Mouse (Mus musculus): Measurements from ENCODE around the gene Pemt. TPM values are rescaled to one million over a fixed set of nuclear protein-coding genes. Genes with fewer than 3 reads are reported as not detected.

Pemt gene
- 1 to 10 TPM; 3.4 to 3.5 TPM for total RNA-seq (2021)
- long read RNA-seq, experiment 1, partial matches to known transcripts: 1 of 5 reads
- long read RNA-seq, experiment 1, other reads (novel, unspliced or antisense): 3 of 5 reads
- long read RNA-seq, experiment 2, partial matches to known transcripts: 0 of 5 reads
- long read RNA-seq, experiment 2, other reads (novel, unspliced or antisense): 5 of 5 reads

DNA sequence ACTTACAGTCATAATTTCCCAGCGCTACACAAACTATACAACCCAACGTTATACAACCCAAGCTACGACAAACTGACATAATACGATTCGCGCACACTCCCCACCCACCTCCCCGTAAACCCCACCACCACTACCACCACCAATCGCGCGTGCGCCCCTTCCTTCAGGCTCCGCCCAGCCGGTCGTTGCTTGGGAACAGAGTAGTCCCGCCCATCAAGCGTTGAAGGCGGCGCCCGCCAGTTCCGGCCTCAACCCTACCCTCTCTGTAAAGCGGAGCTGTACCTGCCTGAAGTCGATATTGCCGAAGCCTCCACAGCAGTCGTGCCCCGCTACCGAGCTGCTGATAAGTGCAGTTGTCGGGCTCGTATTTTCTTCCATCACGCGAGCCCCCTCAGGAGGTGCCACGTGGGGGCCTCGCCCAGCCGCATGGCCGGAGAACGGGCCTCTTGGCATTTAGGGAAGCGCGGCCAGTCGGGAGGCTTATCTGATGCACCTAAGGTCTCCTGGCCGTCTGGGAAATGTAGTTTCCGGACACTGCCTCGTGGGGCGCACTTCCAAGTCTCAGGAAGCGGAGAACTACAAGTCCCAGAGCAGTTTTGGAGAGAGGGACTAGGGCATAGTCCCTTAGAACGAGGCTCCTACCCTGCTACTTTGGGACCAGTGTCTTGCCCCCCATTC lies at the start of gene Pemt:
Gene Pemt, minus strand, starts transcription at position 432 of the 678 bp plus-strand sequence.
- peak within 1 kb of the TSS; percentile 79 for H3K4me3 ChIP-seq
- peak within 1 kb of the TSS; percentile 93 for H3K27ac ChIP-seq
- TF ChIP-seq CTCF (IDR thresholded peaks at IDR 0.05): peak; percentile 60
- intact Hi-C loops (cut with DNase I): no loop called here
- DNase-seq: peak; percentile 96

DNA sequence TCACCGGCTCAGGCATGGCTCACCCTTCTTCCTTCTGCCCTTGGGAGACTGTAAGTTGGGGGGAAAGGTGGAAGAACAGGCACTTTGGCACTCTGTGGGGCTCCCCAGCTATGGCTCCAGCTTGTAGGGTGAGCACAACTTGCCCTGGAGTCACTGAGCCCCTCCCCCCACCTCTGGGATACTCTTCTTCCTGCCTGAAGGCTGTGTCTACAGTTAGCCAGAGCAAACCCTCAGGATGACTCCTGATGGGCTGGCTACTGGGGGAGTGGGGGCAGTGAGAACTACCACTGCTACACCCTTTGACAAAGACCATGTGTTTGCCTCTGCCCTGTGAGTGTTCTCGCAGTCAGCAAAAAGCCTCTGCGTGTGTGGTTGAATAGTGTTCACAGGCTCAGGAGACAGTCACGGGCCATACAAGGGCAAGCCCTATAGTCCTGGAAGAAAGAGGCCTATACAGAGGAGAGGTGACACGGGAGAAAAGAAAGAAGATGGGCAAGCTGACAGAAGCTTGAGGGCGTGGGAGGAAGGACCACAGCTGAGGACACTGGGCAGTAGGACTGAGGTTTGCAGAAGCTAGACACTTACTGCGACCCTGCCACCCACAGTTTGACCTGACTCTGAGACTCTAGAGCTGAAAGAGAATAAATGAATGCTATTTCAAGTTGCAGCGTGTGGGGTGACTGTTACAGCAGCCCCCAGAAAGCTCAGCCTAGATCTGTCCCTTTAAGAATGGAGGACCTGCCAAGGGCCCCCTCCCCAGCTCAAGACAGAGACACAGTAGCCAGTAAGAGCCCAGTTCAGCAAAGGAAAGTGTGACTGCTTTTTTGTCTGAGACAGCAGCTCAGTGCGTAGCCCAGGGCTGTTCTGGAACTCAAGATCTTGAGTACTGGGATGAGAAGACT lies 48.9 kb upstream of the Pemt start:
- no peak for TF ChIP-seq CTCF (IDR thresholded peaks at IDR 0.05)
- intact Hi-C loops (cut with DNase I): no loop called here
- no peak overlapping the region for H3K4me3 ChIP-seq
- H3K27ac ChIP-seq: no peak overlapping the region
- DNase-seq: no peak

DNA sequence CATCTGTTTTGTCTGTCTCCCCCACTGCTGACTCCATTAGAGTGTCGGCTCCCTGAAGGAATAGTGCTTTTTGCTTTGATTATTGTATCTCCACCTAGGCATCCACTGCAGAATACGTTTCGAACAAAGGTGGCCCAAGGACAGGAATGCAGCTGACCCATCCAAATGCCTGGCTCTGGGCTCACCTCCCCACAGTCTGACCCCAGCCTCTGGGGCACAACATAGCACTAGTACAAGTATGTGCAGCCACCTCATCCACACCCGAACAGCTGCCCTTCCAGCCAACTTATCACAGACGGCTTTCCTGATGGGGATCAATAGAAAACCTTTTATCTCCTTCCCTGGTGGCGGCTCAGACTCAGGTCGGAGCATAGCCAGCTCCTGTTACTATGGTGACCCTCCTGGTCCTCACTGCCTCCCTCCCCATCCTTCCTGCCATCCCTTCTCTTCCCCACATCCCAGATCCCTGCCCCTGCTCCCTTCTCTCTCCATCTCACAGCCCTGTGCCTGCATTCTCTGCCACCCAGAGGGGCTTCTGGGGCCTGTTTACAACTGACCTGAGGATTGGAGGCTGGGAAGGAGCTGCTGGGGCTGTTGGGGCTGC lies 47.8 kb upstream of the Pemt start:
- TF ChIP-seq CTCF (IDR thresholded peaks at IDR 0.05): no peak
- H3K4me3 ChIP-seq: no peak overlapping the region

DNA sequence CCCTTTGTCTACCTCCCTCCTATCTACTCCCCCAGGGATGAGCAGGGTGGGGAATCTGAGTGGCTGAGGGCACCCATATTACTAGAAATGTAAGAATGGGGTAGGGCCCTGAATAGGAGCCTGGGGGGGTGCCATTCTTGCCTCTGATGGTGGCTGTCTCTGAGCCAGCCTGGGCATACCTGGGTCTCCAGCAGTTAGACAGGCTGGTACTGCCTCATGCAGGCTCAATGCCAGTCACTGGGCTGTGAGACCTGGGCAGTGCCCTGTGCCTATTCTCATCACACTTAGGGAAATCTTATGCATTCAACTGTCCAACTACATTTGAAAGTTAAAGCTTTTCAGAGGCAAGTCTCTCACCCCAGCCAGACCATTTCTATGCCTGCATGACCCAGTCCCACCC lies 46.9 kb upstream of the Pemt start:
- peak; percentile 4 for DNase-seq
- Histone ChIP-seq H3K4me3 (no peak overlapping the region), H3K27ac (no peak overlapping the region)
- intact Hi-C loops (cut with DNase I): no loop called here
- TF ChIP-seq CTCF (IDR thresholded peaks at IDR 0.05): no peak

More for the DNA sequence above, 47.8 kb upstream of the Pemt start:
- DNase-seq: no peak
- intact Hi-C loops (cut with DNase I): no loop called here
- no peak overlapping the region for H3K27ac ChIP-seq

DNA sequence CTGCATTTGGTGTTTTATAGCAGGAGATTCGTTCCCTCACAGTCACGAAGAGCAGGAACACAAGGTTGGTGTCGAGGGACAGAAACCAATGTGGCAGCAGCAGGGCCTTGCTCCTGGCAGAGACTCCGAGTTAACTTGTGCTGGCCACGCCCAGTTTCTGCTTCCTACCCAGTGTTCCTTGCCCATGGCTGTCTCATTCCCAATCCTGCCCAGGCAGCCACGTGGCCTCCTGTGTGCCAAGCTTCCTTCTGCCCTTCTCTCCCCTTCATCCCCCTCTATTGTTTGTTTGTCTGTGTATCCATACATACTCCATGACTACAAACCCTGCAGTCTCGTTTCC lies 45.1 kb upstream of the Pemt start:
- TF ChIP-seq CTCF (IDR thresholded peaks at IDR 0.05): no peak
- Histone ChIP-seq H3K27ac (no peak overlapping the region), H3K4me3 (no peak overlapping the region)
- intact Hi-C loops (cut with DNase I): no loop called here
- no peak for DNase-seq

DNA sequence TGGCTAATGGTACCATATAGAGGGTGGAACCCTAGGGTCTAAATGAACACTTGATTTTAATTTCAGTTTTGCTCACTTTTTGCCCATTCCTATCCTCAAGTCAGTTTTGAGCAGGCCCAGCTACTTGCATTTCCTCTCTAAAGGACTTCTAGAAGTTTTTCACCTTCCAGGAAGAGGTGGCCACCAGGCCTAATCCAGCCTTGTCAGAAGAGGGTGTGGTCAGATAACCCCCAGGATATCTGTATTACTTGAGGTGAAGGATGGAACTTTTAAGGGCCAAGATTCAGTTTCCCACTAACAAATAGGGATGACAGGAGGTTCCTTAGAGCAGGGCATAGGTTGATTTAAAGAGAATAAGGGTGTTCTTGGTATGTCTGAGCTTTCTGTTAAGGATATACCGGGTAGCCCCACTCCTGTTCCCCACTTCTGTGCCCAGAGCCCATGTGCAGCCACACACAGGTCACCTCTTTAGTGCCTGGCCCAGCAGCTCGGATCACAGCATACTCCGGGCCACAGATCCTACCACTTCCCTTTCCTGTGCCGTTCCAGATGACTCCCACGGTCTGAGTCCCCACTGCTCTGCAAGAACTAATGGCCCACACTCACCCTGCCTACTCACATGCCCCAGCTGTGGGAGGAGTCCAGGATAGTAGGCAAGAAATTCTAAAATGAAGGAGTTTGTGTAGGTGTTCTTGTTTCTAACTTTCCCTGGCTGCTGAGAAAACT lies 44.6 kb upstream of the Pemt start:
- intact Hi-C loops (cut with DNase I): no loop called here
- no peak overlapping the region for H3K4me3 ChIP-seq
- no peak for TF ChIP-seq CTCF (IDR thresholded peaks at IDR 0.05)
- no peak for DNase-seq
- no peak overlapping the region for H3K27ac ChIP-seq

DNA sequence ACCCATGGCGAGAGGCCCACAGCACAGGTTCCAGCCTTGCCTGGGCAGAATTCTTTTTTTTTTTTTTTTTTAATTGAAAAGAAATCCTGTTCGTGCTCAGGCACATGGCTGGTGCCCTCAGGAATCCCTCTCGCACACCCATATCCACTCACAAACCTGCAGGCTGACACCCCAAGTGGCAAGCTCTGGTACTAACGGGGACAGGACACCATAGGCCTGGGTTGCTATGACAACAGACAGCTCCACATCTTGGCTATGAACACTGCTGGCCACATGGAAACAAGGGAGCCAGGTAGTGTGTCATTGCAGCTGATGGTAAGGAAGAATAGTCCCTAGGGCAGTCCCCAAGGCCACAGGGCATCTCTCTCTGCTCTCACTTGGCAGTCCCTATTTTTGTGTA lies 42.7 kb upstream of the Pemt start:
- no peak overlapping the region for H3K27ac ChIP-seq
- intact Hi-C loops (cut with DNase I): no loop called here
- no peak for TF ChIP-seq CTCF (IDR thresholded peaks at IDR 0.05)
- no peak for DNase-seq
- H3K4me3 ChIP-seq: no peak overlapping the region

DNA sequence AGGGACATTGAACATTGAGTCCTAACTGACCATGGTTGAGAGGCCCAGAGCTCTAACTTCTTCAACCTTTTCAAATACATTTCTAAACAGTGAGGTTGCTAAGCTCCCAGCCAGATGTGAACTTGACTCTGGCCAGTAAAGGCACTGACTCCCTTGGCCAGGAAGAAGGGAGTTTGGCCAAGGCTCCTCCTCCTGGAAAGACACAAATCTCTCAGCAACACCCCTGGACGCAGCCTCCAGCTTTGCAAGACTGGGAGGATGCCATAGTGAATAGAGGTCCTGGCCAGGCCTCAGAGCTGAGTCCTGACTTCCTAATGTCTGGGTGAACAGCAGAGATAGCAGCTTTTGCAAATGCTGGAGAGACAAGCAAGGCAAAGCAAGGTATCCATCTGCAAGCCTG lies 40.4 kb upstream of the Pemt start:
- Histone ChIP-seq H3K4me3 (no peak overlapping the region), H3K27ac (no peak overlapping the region)
- no peak for TF ChIP-seq CTCF (IDR thresholded peaks at IDR 0.05)
- peak; percentile 63 for DNase-seq
- intact Hi-C loops (cut with DNase I): no loop called here

DNA sequence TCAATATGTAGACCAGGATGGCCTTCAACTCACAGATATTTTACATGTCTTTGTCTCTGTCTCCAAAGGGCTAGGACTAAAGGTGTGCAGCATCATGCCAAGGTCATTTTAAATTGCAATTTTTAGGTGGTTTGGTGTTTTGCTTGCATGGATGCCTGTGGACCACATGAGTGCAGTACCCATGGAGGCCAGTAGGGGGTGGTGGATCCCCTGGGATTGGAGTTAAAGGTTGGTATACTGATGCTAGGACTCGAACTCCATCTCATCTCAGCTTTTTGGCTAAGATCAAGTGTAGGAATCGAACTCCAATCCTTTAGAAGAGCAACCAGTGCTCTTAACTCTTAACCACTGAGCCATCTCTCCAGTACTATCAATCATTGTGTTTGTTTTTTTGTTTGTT lies 38.3 kb upstream of the Pemt start:
- no peak overlapping the region for H3K27ac ChIP-seq
- intact Hi-C loops (cut with DNase I): no loop called here

DNA sequence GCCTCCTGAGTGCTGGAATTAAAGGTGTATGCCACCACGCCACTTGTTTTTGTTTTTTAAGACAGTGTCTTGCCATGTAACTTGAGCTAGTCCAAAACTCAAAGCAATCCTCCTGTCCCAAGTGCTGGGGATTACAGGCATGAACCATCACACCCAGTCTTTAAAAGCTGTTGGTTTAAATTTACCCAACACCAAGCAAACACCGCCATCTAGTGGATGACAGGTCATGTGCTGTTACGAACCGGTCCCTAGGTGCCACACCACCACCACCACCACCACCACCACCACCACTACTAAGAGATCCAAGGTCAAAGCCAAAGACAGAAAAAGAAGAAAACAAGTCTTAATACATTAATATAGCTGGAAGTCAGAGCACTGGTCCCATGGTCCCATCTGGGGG lies 30.5 kb upstream of the Pemt start:
- Histone ChIP-seq H3K27ac (no peak overlapping the region), H3K4me3 (no peak overlapping the region)
- TF ChIP-seq CTCF (IDR thresholded peaks at IDR 0.05): peak; percentile 69
- intact Hi-C loops (cut with DNase I): loop anchor here (1.0 to 2.0 kb wide), 3 partner anchors 50 to 196 kb away; no protein-coding TSS in a partner anchor
- peak; percentile 75 for DNase-seq

More for the DNA sequence above, 38.3 kb upstream of the Pemt start:
- peak; percentile 81 for TF ChIP-seq CTCF (IDR thresholded peaks at IDR 0.05)
- DNase-seq: peak; percentile 61
- H3K4me3 ChIP-seq: no peak overlapping the region

DNA sequence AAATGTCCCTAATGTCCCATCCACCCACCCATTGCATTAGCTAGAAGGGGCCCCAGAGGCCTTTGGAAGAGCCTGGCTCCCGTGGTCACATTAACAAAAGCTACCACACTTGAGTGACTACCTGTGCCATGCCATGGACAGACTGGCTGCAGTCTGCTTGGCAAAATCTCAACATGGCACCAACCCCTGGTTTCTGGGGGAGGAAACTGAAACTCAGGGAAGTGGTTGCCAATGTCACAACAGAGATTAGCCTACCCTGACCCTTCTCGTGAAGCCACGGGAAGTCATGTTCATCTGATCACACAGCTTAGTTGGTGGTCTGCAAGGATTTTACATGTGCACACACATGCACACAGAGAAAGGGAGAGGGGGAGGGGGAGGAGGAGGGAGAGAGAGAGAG lies 29.9 kb upstream of the Pemt start:
- no peak for DNase-seq
- H3K4me3 ChIP-seq: no peak overlapping the region
- H3K27ac ChIP-seq: no peak overlapping the region
- TF ChIP-seq CTCF (IDR thresholded peaks at IDR 0.05): no peak
- intact Hi-C loops (cut with DNase I): loop anchor here (1.0 to 2.0 kb wide), 3 partner anchors 49 to 196 kb away; no protein-coding TSS in a partner anchor

DNA sequence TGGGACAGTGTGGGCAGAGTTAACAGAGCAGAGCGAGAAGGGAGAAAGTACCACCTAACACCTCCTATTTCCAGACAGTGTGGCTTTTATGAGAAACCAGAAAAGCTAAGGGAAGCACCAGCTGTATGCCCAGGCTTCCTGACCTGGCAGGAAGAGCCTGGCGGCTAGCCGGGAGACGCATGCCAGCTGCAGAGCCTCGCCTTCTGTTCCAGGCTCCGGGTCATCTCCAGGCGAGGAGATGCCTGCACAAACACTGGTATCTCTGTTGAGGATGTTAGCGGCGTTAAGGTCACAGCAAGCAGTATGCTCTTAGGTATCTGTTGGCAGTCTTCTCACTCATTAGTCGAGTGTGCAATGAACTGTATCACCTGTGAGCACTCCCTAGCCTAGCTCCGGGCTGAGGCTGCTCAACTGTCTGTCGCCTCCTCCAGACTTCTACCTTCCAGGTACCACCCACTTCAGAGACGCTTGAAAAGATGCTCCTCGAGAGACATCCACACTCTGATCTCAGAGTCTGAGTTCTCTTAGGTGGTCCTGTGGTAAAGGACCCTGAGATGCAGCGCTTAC lies 27.7 kb upstream of the Pemt start:
- Histone ChIP-seq H3K27ac (no peak overlapping the region), H3K4me3 (no peak overlapping the region)
- no peak for TF ChIP-seq CTCF (IDR thresholded peaks at IDR 0.05)
- intact Hi-C loops (cut with DNase I): no loop called here
- DNase-seq: peak; percentile 82
